Mouse (Mus musculus): Measurements from ENCODE around the gene Vtn. TPM values are rescaled to one million over a fixed set of nuclear protein-coding genes. Genes with fewer than 3 reads are reported as not detected.

The Vtn gene
- total and polyA plus RNA-seq, 2 experiments from 2014 or later, result 94.4 to 111 TPM

GRCm38 (mm10) chr11:78545181-78545580 lies 46.3 kb downstream of the Vtn start:
- H3K9me3 ChIP-seq (ENCODE audit: low read length), result no peaks in the 10 kb centered on the region
- H3K4me2 ChIP-seq (ENCODE audit: low read depth), result no peak overlapping the region
- no peaks in the 10 kb centered on the region for H3K27me3 ChIP-seq (ENCODE audit: insufficient read depth, low read length)
- H3K4me1 ChIP-seq (ENCODE audit: insufficient read depth), result 0 out of 2 replicates have a peak, but pooled peaks cover 6% of the 10 kb centered on the region
- DNase-seq, result no peak
- H3K9ac ChIP-seq, result no peak overlapping the region
- peaks cover 24% of the 10 kb centered on the region for H3K36me3 ChIP-seq (ENCODE audit: insufficient read depth)
- no peak for ATAC-seq
- no peak for TF ChIP-seq CTCF (IDR thresholded peaks at IDR 0.05; ENCODE audit: low read depth)
- H3K4me3 ChIP-seq (ENCODE audit: low read depth, low read length), result no peak overlapping the region
- 67% methylated on average over 8 of the region's 8 CpGs for WGBS
- H3K27ac ChIP-seq (ENCODE audit: low read depth, low read length), result no peak overlapping the region

- DNase-seq (peak; percentile 23), ATAC-seq (no peak)
- no peak overlapping the region for H3K4me3 ChIP-seq (ENCODE audit: low read depth, low read length)
- no peaks in the 10 kb centered on the region for H3K27me3 ChIP-seq (ENCODE audit: insufficient read depth, low read length)
- no peak for TF ChIP-seq CTCF (IDR thresholded peaks at IDR 0.05; ENCODE audit: low read depth)
- WGBS, result 82% methylated on average over 2 of the region's 2 CpGs
- no peak overlapping the region for H3K27ac ChIP-seq (ENCODE audit: low read depth, low read length)
- H3K36me3 ChIP-seq (ENCODE audit: insufficient read depth), result peaks cover 11% of the 10 kb centered on the region; the same call in 1 of the 2 replicates
- no peaks in the 10 kb centered on the region for H3K9me3 ChIP-seq (ENCODE audit: low read length)
- no peak overlapping the region for H3K9ac ChIP-seq
- no peak overlapping the region for H3K4me2 ChIP-seq (ENCODE audit: low read depth)
- peaks cover 9% of the 10 kb centered on the region; the same call in 1 of the 2 replicates for H3K4me1 ChIP-seq (ENCODE audit: insufficient read depth)
Measured at GRCm38 (mm10) chr11:78547718-78548460, 49.0 kb downstream of the Vtn start.

GRCm38 (mm10) chr11:78549491-78549987 lies 50.6 kb downstream of the Vtn start:
- no peak overlapping the region for H3K27ac ChIP-seq (ENCODE audit: low read depth, low read length)
- H3K9ac ChIP-seq, result peak overlapping the region; percentile 67; the same call in 1 of the 2 replicates
- H3K4me2 ChIP-seq (ENCODE audit: low read depth), result peak overlapping the region; percentile 69
- 17% methylated on average over 5 of the region's 5 CpGs for WGBS
- TF ChIP-seq CTCF (IDR thresholded peaks at IDR 0.05; ENCODE audit: low read depth), result no peak
- H3K27me3 ChIP-seq (ENCODE audit: insufficient read depth, low read length), result no peaks in the 10 kb centered on the region
- no peaks in the 10 kb centered on the region for H3K36me3 ChIP-seq (ENCODE audit: insufficient read depth)
- ATAC-seq (no peak), DNase-seq (peak; percentile 13)
- H3K4me1 ChIP-seq (ENCODE audit: insufficient read depth), result peaks cover 9% of the 10 kb centered on the region; the same call in 1 of the 2 replicates
- H3K4me3 ChIP-seq (ENCODE audit: low read depth, low read length), result peak overlapping the region; percentile 59
- no peaks in the 10 kb centered on the region for H3K9me3 ChIP-seq (ENCODE audit: low read length)

GRCm38 (mm10) chr11:78550168-78551058 lies 51.5 kb downstream of the Vtn start, which contains the start of gene Tmem97:
Gene Tmem97, minus strand, starts transcription at chr11:78550777.
- peak; percentile 98 for DNase-seq
- under 1% methylated on average over 60 of the region's 60 CpGs for WGBS

GRCm38 (mm10) chr11:78551059-78551398 lies 52.1 kb downstream of the Vtn start:
- H3K36me3 ChIP-seq (ENCODE audit: insufficient read depth), result no peaks in the 10 kb centered on the region
- no peak for TF ChIP-seq CTCF (IDR thresholded peaks at IDR 0.05; ENCODE audit: low read depth)
- H3K27me3 ChIP-seq (ENCODE audit: insufficient read depth, low read length), result no peaks in the 10 kb centered on the region
- WGBS, result 34% methylated on average over 6 of the region's 6 CpGs
- peak overlapping the region; percentile 69 for H3K4me2 ChIP-seq (ENCODE audit: low read depth)
- no peaks in the 10 kb centered on the region for H3K9me3 ChIP-seq (ENCODE audit: low read length)
- peaks cover 9% of the 10 kb centered on the region; the same call in 1 of the 2 replicates for H3K4me1 ChIP-seq (ENCODE audit: insufficient read depth)
- peak; percentile 12 for ATAC-seq
- H3K9ac ChIP-seq, result peak overlapping the region; percentile 47
- no peak for DNase-seq
- peak overlapping the region; percentile 59 for H3K4me3 ChIP-seq (ENCODE audit: low read depth, low read length)
- H3K27ac ChIP-seq (ENCODE audit: low read depth, low read length), result peak overlapping the region; percentile 75

More at GRCm38 (mm10) chr11:78550168-78551058, 51.5 kb downstream of the Vtn start, which contains the start of gene Tmem97:
- H3K4me2 ChIP-seq (ENCODE audit: low read depth), result peak within 1 kb of the TSS; percentile 69
- no peaks in the 10 kb centered on the region for H3K36me3 ChIP-seq (ENCODE audit: insufficient read depth)
- H3K9me3 ChIP-seq (ENCODE audit: low read length), result no peaks in the 10 kb centered on the region
- H3K9ac ChIP-seq, result peak within 1 kb of the TSS; percentile 67
- H3K27ac ChIP-seq (ENCODE audit: low read depth, low read length), result peak within 1 kb of the TSS; percentile 75
- H3K4me3 ChIP-seq (ENCODE audit: low read depth, low read length), result peak within 1 kb of the TSS; percentile 59
- ATAC-seq, result peak; percentile 100
- H3K27me3 ChIP-seq (ENCODE audit: insufficient read depth, low read length), result no peaks in the 10 kb centered on the region
- peaks cover 9% of the 10 kb centered on the region; the same call in 1 of the 2 replicates for H3K4me1 ChIP-seq (ENCODE audit: insufficient read depth)
- TF ChIP-seq CTCF (IDR thresholded peaks at IDR 0.05; ENCODE audit: low read depth), result peak; percentile 48

Other genes with a start within 250 kb of the Vtn start
- gene 2610507B11Rik, start 237.3 kb upstream of the Vtn start, total RNA-seq (2014; rRNA removed), result 58.6 and 70.2 TPM in 2 replicates
- 34.6 and 49.4 TPM in 2 replicates for gene 2610507B11Rik, start 237.3 kb upstream of the Vtn start, polyA plus RNA-seq (2015; fragmentation: Nextera tagmentation; extraction: Ambion mirVana)
- 0.38 and 0.62 TPM in 2 replicates for gene BC030499, start 208.2 kb upstream of the Vtn start, total RNA-seq (2014; rRNA removed)
- not detected in 2 replicates for gene BC030499, start 208.2 kb upstream of the Vtn start, polyA plus RNA-seq (2015; fragmentation: Nextera tagmentation; extraction: Ambion mirVana)
- gene Spag5, start 197.6 kb upstream of the Vtn start, total RNA-seq (2014; rRNA removed), result 5.7 and 6.5 TPM in 2 replicates
- gene Spag5, start 197.6 kb upstream of the Vtn start, polyA plus RNA-seq (2015; fragmentation: Nextera tagmentation; extraction: Ambion mirVana), result 3.5 and 4.8 TPM in 2 replicates
- gene Aldoc, start 176.1 kb upstream of the Vtn start, total RNA-seq (2014; rRNA removed), result 187 and 207 TPM in 2 replicates
- gene Aldoc, start 176.1 kb upstream of the Vtn start, polyA plus RNA-seq (2015; fragmentation: Nextera tagmentation; extraction: Ambion mirVana), result 182 and 219 TPM in 2 replicates
- gene Pigs, start 170.7 kb upstream of the Vtn start, total RNA-seq (2014; rRNA removed), result 33.0 and 43.1 TPM in 2 replicates
- 63.7 and 76.8 TPM in 2 replicates for gene Pigs, start 170.7 kb upstream of the Vtn start, polyA plus RNA-seq (2015; fragmentation: Nextera tagmentation; extraction: Ambion mirVana)
- gene Unc119, start 155.6 kb upstream of the Vtn start, total RNA-seq (2014; rRNA removed), result 86.5 and 99.7 TPM in 2 replicates
- gene Unc119, start 155.6 kb upstream of the Vtn start, polyA plus RNA-seq (2015; fragmentation: Nextera tagmentation; extraction: Ambion mirVana), result 72.2 and 72.5 TPM in 2 replicates
- not detected in 2 replicates for gene Foxn1, start 112.5 kb upstream of the Vtn start, total RNA-seq (2014; rRNA removed)
- not detected in 2 replicates for gene Foxn1, start 112.5 kb upstream of the Vtn start, polyA plus RNA-seq (2015; fragmentation: Nextera tagmentation; extraction: Ambion mirVana)
- gene Slc13a2, start 76.9 kb upstream of the Vtn start, total RNA-seq (2014; rRNA removed), result not detected in 2 replicates
- gene Slc13a2, start 76.9 kb upstream of the Vtn start, polyA plus RNA-seq (2015; fragmentation: Nextera tagmentation; extraction: Ambion mirVana), result not detected in 2 replicates
- 10.8 and 11.2 TPM in 2 replicates for gene Slc46a1, start 33.4 kb upstream of the Vtn start, total RNA-seq (2014; rRNA removed)
- 16.5 and 18.8 TPM in 2 replicates for gene Slc46a1, start 33.4 kb upstream of the Vtn start, polyA plus RNA-seq (2015; fragmentation: Nextera tagmentation; extraction: Ambion mirVana)
- 47.5 and 48.3 TPM in 2 replicates for gene Sarm1, start 1.3 kb upstream of the Vtn start, total RNA-seq (2014; rRNA removed)
- 32.7 and 34.7 TPM in 2 replicates for gene Sarm1, start 1.3 kb upstream of the Vtn start, polyA plus RNA-seq (2015; fragmentation: Nextera tagmentation; extraction: Ambion mirVana)
- gene Sebox, start 4.4 kb downstream of the Vtn start, total RNA-seq (2014; rRNA removed), result 0.14 and 0.15 TPM in 2 replicates
- 0.35 TPM in 1 of 2 replicates, not detected in the other for gene Sebox, start 4.4 kb downstream of the Vtn start, polyA plus RNA-seq (2015; fragmentation: Nextera tagmentation; extraction: Ambion mirVana)
- 64.8 and 73.2 TPM in 2 replicates for gene Tmem199, start 13.1 kb downstream of the Vtn start, total RNA-seq (2014; rRNA removed)
- 84.2 and 86.0 TPM in 2 replicates for gene Tmem199, start 13.1 kb downstream of the Vtn start, polyA plus RNA-seq (2015; fragmentation: Nextera tagmentation; extraction: Ambion mirVana)
- 139 and 157 TPM in 2 replicates for gene Poldip2, start 13.1 kb downstream of the Vtn start, total RNA-seq (2014; rRNA removed)
- 165 and 175 TPM in 2 replicates for gene Poldip2, start 13.1 kb downstream of the Vtn start, polyA plus RNA-seq (2015; fragmentation: Nextera tagmentation; extraction: Ambion mirVana)
- 38.9 and 42.7 TPM in 2 replicates for gene Tnfaip1, start 37.2 kb downstream of the Vtn start, total RNA-seq (2014; rRNA removed)
- 54.6 and 66.3 TPM in 2 replicates for gene Tnfaip1, start 37.2 kb downstream of the Vtn start, polyA plus RNA-seq (2015; fragmentation: Nextera tagmentation; extraction: Ambion mirVana)
- gene Ift20, start 37.3 kb downstream of the Vtn start, total RNA-seq (2014; rRNA removed), result 106 and 119 TPM in 2 replicates
- gene Ift20, start 37.3 kb downstream of the Vtn start, polyA plus RNA-seq (2015; fragmentation: Nextera tagmentation; extraction: Ambion mirVana), result 124 and 140 TPM in 2 replicates
- gene Tmem97, start 51.7 kb downstream of the Vtn start, total RNA-seq (2014; rRNA removed), result 32.7 and 33.9 TPM in 2 replicates
- 37.1 and 42.1 TPM in 2 replicates for gene Tmem97, start 51.7 kb downstream of the Vtn start, polyA plus RNA-seq (2015; fragmentation: Nextera tagmentation; extraction: Ambion mirVana)
- gene Nlk, start 198.3 kb downstream of the Vtn start, total RNA-seq (2014; rRNA removed), result 43.1 and 43.2 TPM in 2 replicates
- 26.0 and 27.8 TPM in 2 replicates for gene Nlk, start 198.3 kb downstream of the Vtn start, polyA plus RNA-seq (2015; fragmentation: Nextera tagmentation; extraction: Ambion mirVana)

Measured in forebrain, postnatal 0 days (tissue).